Mouse (Mus musculus) liver, embryonic 11.5 days (tissue): ENCODE measurements around the gene Gsdme. TPM values are rescaled to one million over a fixed set of nuclear protein-coding genes. Genes with fewer than 3 reads are reported as not detected.

Experiments used
- ATAC-seq: fragments of 200-750 bp; cut with Nextera tagmentation; replicated peaks from 2 replicates; pipeline ENCODE4 v1.8.0; 2017; ENCODE audit warnings: moderate number of reproducible peaks, mild to moderate bottlenecking, moderate TSS enrichment, moderate library complexity; ENCODE audit not compliant: low FRiP score
- DNase-seq: peaks from one replicate; pipeline ENCODE4 v3.0.0-alpha.2; 2017; ENCODE audit warnings: low spot score
- H3K27ac ChIP-seq: fragments of 300-500 bp; sonication (generic); 2 replicates; pipeline ENCODE4 v1.5.1; 2014; ENCODE audit warnings: mild to moderate bottlenecking, low read depth, low read length, control low read depth
- H3K27me3 ChIP-seq: fragments of 300-500 bp; sonication (generic); replicated peaks from 2 replicates; pipeline ENCODE4 v1.6.1; 2014; ENCODE audit warnings: low read length, mixed read lengths; ENCODE audit not compliant: control insufficient read depth, insufficient read depth
- H3K36me3 ChIP-seq: fragments of 300-500 bp; sonication (generic); 2 replicates; pipeline ENCODE4 v1.6.1; 2014; ENCODE audit warnings: mild to moderate bottlenecking, low read length, moderate library complexity, mixed read lengths; ENCODE audit not compliant: control insufficient read depth, insufficient read depth
- H3K4me1 ChIP-seq: fragments of 300-500 bp; sonication (generic); replicated peaks from 2 replicates; pipeline ENCODE4 v1.6.1; 2014; ENCODE audit warnings: low read length, mixed read lengths; ENCODE audit not compliant: control insufficient read depth, insufficient read depth
- H3K4me2 ChIP-seq: fragments of 300-500 bp; sonication (generic); 2 replicates; pipeline ENCODE4 v1.6.1; 2014; ENCODE audit warnings: mild to moderate bottlenecking, control low read depth, moderate library complexity
- H3K4me3 ChIP-seq: fragments of 300-500 bp; sonication (generic); 2 replicates; pipeline ENCODE4 v1.5.1; 2014; ENCODE audit warnings: low read depth, low read length, control low read depth
- H3K9ac ChIP-seq: fragments of 300-500 bp; sonication (generic); 2 replicates; pipeline ENCODE4 v1.6.1; 2014; ENCODE audit warnings: low read depth, low read length, control low read depth
- H3K9me3 ChIP-seq: fragments of 300-500 bp; sonication (generic); 2 replicates; pipeline ENCODE4 v1.6.1; 2016; ENCODE audit warnings: low read length, inconsistent platforms, mixed read lengths; ENCODE audit not compliant: control insufficient read depth
- WGBS: fragments of 180-500 bp; shearing (Covaris S2); extraction: QIAGEN DNeasy Blood & Tissue Kit; methylation state at CpG from one replicate; pipeline ENCODE4 v1.1.7; 2014; 5-methylcytosine and 5-hydroxymethylcytosine counted together
- polyA plus RNA-seq: library from polyadenylated mRNA; unstranded; fragments of >200 nt; fragmentation: Nextera tagmentation; extraction: Ambion mirVana; gene quantifications from 2 replicates; pipeline ENCODE4 v1.2.1, GENCODE M21; 2014

Gsdme gene
- polyA plus RNA-seq, 1 experiment from 2014 or later, result 28.6 TPM

DNA sequence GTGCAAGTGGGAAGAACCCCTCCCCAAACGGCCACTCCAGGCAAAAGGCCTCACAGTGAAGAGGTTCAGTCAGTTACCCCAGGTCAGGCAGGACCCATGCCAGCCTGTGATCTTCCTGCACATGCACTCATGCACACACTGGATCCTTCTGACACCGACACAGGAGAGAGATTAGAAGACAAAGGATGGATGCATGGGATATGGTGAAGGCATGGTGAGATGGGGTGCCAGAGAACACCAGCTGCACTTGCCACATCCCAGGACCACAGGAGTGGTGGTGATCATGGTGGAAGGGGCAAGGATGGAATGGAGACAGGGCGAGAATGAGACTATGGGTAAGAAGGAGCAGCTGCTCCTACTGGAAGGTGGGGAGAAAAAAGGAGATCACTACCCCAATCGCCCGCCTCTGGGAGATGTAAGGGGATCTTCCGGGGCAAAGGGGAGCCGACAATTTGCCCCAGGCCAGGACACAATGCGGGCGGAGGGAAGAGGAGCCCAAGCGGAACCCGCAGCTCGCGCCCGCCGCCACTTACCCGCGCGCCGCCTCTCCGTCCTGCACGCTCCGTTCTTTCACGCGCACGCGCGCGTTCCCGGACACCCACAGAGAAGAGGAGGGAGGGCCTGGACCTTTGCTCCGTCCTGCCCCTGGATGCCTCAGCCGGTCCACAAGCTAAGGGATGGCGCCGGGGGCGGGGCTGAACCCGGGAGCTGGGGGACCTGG, 2.3 kb downstream of the Gsdme start:
- no peak overlapping the region for H3K27ac ChIP-seq
- WGBS, result 6% methylated on average over 24 of the region's 35 CpGs
- no peaks in the 10 kb centered on the region for H3K36me3 ChIP-seq
- peak overlapping the region; percentile 50 for H3K4me3 ChIP-seq
- 0 out of 2 replicates have a peak, but pooled peaks cover 2% of the 10 kb centered on the region for H3K4me1 ChIP-seq
- no peaks in the 10 kb centered on the region for H3K9me3 ChIP-seq
- ATAC-seq, result peak; percentile 64
- peak overlapping the region; percentile 55 for H3K9ac ChIP-seq
- peak; percentile 81 for DNase-seq
- peaks cover 9% of the 10 kb centered on the region; the same call in 1 of the 2 replicates for H3K27me3 ChIP-seq
- H3K4me2 ChIP-seq, result peak overlapping the region; percentile 71

DNA sequence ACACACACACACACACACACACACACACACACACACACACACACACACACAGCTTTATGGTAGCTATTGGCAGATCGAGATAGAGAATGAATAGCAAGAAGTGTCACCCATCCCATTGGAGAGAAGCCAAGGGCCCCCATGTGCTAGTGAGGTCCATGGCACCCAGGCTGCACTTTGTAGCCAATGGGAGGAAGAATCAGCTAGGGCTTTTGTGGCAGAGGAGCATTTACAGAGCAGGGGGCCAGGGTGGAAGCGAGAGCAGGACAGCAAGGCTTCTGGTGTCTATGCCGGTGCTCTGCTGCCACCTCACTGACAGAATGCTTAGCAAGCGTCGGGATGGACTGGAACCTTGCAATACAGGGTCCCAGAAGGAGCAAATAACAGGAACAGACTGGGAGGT, 8.3 kb downstream of the Gsdme start:
- DNase-seq, result no peak
- H3K4me2 ChIP-seq, result no peak overlapping the region
- 67% methylated on average over 5 of the region's 5 CpGs for WGBS

DNA sequence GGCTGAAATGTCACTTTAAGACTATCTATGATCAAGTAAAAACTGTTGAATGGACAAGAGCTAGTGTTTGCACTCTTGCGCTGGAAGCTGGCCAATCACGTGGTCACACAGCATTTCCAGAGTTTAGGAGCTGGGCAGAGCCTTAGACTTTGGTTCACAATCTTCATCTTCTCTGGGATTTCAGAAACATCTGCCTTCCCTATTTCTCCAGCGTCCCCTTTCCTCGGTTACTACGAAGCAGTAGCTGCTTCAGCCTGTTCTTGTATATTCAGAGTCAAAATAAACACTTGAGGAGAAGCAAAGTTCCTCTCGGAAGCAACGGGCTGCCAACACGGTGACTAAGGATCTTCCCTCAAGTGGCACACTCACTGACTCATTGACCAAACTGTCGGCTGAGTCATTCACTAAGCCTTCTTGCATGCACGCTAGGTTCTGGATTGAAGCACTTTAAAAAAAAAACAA, 8.9 kb downstream of the Gsdme start:
- peaks cover 2% of the 10 kb centered on the region; the same call in 1 of the 2 replicates for H3K4me1 ChIP-seq
- ATAC-seq (no peak), DNase-seq (no peak)
- H3K4me2 ChIP-seq, result peak overlapping the region; percentile 13; the same call in 1 of the 2 replicates
- H3K9me3 ChIP-seq, result no peaks in the 10 kb centered on the region
- no peaks in the 10 kb centered on the region for H3K27me3 ChIP-seq
- H3K4me3 ChIP-seq, result no peak overlapping the region
- H3K9ac ChIP-seq, result no peak overlapping the region
- H3K27ac ChIP-seq, result no peak overlapping the region
- no peaks in the 10 kb centered on the region for H3K36me3 ChIP-seq
- 37% methylated on average over 10 of the region's 10 CpGs for WGBS

More for the DNA sequence above, 8.3 kb downstream of the Gsdme start:
- Histone ChIP-seq H3K27me3 (no peaks in the 10 kb centered on the region), H3K4me1 (peaks cover 2% of the 10 kb centered on the region; the same call in 1 of the 2 replicates), H3K9me3 (no peaks in the 10 kb centered on the region), H3K4me3 (no peak overlapping the region), H3K36me3 (no peaks in the 10 kb centered on the region), H3K27ac (no peak overlapping the region), H3K9ac (no peak overlapping the region)
- ATAC-seq, result no peak

DNA sequence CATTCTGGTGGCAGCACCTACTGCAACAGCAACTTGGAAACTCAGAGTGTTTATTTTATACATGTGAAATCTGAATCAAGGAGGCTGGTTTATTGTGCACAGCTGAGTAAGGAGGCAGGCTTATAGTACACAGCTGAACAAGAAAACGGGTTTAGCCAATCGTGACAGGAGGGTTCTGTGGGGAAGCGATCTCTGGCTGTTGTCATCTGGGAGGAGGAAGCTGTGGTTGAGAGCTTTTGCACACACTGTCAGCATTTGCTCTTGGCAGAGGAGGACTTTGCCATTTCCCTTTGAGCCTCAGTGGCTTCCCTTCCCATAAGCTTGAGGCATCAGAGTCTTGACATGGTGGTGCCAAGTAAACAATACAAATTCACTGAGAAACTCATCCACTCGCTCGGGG, 11.0 kb downstream of the Gsdme start:
- H3K9me3 ChIP-seq, result no peaks in the 10 kb centered on the region
- H3K4me3 ChIP-seq, result no peak overlapping the region
- H3K27ac ChIP-seq, result no peak overlapping the region
- H3K4me1 ChIP-seq, result peaks cover 2% of the 10 kb centered on the region; the same call in 1 of the 2 replicates
- no peak overlapping the region for H3K9ac ChIP-seq
- ATAC-seq, result no peak
- WGBS, result 36% methylated on average over 5 of the region's 5 CpGs
- H3K36me3 ChIP-seq, result no peaks in the 10 kb centered on the region
- H3K4me2 ChIP-seq, result no peak overlapping the region
- no peak for DNase-seq
- no peaks in the 10 kb centered on the region for H3K27me3 ChIP-seq

DNA sequence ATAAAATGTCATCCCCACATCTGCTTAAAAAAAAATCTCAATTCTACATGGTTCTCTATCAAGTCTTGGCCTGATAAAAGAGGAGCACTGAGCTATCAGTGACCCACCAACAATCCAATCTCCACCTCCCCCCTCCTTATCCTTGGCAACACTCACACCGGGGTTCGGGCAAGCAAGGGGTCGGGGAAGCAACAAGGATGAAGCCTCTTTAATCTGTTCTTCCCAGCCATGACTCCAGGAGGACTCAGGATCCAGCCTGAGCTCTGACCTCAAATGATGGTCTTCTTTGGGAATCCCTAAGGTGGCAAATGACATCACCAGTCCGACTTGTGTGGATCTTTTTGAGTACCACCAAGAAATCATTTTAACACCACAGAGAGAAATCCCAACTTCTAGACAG, 15.9 kb downstream of the Gsdme start:
- no peaks in the 10 kb centered on the region; the same call in 1 of the 2 replicates for H3K4me1 ChIP-seq
- H3K4me2 ChIP-seq, result no peak overlapping the region
- H3K27me3 ChIP-seq, result no peaks in the 10 kb centered on the region
- H3K9me3 ChIP-seq, result no peaks in the 10 kb centered on the region
- DNase-seq, result no peak
- no peaks in the 10 kb centered on the region for H3K36me3 ChIP-seq
- ATAC-seq, result no peak
- no peak overlapping the region for H3K4me3 ChIP-seq
- H3K27ac ChIP-seq, result no peak overlapping the region
- no peak overlapping the region for H3K9ac ChIP-seq
- whole genome bisulfite sequencing, result 67% methylated on average over 4 of the region's 4 CpGs

DNA sequence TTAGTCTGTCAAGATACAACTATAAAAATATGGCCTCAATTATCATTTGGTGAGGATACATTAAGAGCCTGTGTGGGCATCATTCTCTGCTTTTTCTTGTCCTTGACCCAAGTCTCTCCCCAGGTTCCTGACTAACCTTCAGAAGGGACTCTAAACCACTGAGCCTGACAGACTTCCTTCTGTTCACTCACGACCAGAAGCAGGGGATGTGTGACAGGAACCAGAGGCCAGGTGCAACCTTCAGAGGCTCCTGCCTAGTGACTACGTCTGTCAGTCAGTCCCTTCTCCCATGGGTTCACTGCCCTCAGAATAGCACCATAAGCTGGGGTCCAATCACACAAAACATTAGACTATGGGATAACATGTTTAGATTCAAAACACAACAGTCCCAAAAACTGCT, 16.3 kb downstream of the Gsdme start:
- Histone ChIP-seq H3K4me2 (no peak overlapping the region), H3K27ac (no peak overlapping the region), H3K9me3 (no peaks in the 10 kb centered on the region), H3K27me3 (no peaks in the 10 kb centered on the region), H3K9ac (no peak overlapping the region), H3K4me1 (no peaks in the 10 kb centered on the region; the same call in 1 of the 2 replicates), H3K4me3 (no peak overlapping the region), H3K36me3 (no peaks in the 10 kb centered on the region)
- DNase-seq, result no peak
- 51% methylated on average over 2 of the region's 2 CpGs for WGBS
- no peak for ATAC-seq

DNA sequence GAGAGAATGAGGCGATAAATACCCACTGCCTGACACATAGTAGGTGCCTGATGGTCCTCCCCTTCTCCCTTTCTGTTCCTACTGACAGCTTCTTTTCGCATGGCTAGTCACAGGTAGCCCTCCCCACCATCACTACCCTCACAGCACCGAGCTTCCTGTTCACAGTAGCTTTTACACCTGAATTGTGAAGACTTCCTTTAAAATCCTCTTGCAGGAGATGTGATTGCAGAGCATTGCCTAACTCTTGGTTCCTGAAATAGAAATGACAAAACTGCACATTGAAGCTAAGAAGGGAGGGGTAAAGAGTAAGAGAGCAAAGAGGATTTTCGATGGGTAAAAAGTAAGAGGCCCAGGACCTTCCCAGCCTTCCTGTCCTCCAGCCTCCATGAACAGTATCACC, 18.7 kb downstream of the Gsdme start:
- H3K4me1 ChIP-seq, result peaks cover 7% of the 10 kb centered on the region
- no peak overlapping the region for H3K9ac ChIP-seq
- H3K27me3 ChIP-seq, result no peaks in the 10 kb centered on the region
- H3K36me3 ChIP-seq, result no peaks in the 10 kb centered on the region
- H3K9me3 ChIP-seq, result no peaks in the 10 kb centered on the region
- 48% methylated on average over 4 of the region's 4 CpGs for WGBS
- no peak overlapping the region for H3K27ac ChIP-seq
- ATAC-seq, result no peak
- H3K4me2 ChIP-seq, result no peak overlapping the region
- DNase-seq, result no peak
- no peak overlapping the region for H3K4me3 ChIP-seq

DNA sequence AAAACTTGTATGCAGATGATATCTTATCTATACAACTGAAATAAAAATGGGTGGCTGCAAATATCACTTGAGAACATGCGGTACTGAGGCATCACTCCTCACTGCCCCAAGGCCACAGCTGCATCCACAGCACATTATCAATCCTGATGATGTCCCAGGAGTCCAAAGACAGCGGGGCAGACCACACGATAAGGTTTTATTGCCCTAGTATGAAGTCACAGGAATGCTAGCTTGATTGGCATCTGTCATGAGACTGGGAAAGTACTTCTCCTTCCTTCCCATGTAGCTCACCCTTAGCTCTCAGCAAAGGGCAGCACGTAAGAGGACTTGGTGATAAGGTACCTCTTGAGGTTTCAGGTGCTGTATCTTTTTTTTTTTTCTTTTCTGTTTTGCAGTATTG, 19.5 kb downstream of the Gsdme start:
- DNase-seq (no peak), ATAC-seq (no peak)
- Histone ChIP-seq H3K27me3 (no peaks in the 10 kb centered on the region), H3K4me2 (no peak overlapping the region), H3K4me3 (no peak overlapping the region), H3K9ac (no peak overlapping the region), H3K9me3 (no peaks in the 10 kb centered on the region), H3K4me1 (peaks cover 7% of the 10 kb centered on the region), H3K27ac (no peak overlapping the region), H3K36me3 (no peaks in the 10 kb centered on the region)
- WGBS, result 68% methylated on average over 4 of the region's 4 CpGs

DNA sequence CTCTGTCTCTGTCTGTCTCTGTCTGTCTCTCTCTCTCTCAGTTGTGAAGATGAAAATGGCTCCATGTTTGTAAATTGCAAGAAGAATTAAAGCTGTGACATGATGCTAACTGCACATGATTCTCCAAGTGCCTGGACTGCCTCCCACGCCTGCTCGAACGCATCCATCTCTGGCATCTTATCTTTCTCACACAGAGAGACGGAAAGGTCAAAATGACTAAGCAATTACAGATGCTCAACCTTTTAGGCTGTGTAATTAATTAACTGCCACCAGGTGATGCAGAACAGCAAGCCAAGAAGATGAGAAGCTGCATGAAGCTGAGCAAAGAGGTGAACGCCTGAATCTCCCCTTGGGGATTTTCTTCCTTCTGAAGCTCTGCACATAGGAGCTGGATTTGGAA, 23.2 kb downstream of the Gsdme start:
- H3K9ac ChIP-seq, result no peak overlapping the region
- peaks cover 7% of the 10 kb centered on the region for H3K4me1 ChIP-seq
- no peak overlapping the region for H3K27ac ChIP-seq
- DNase-seq, result no peak
- ATAC-seq, result no peak
- 39% methylated on average over 5 of the region's 5 CpGs for WGBS
- H3K4me2 ChIP-seq, result no peak overlapping the region
- no peaks in the 10 kb centered on the region for H3K9me3 ChIP-seq
- no peak overlapping the region for H3K4me3 ChIP-seq
- no peaks in the 10 kb centered on the region for H3K36me3 ChIP-seq
- H3K27me3 ChIP-seq, result no peaks in the 10 kb centered on the region
